Mouse (Mus musculus) activated CD4-positive, CD25-positive, alpha-beta regulatory T cell (primary cell): ENCODE data around the gene Tmem140. TPM values are rescaled to one million over a fixed set of nuclear protein-coding genes. Genes with fewer than 3 reads are reported as not detected.

Experiments
- polyA plus RNA-seq, 2 experiments: library from polyadenylated mRNA; unstranded; fragments of 100-300 nt; shearing (Covaris generic); gene quantifications; one replicate each; pipeline ENCODE4 v1.2.1; 2017

Tmem140 gene
- 10 to 100 TPM; 13.1 to 33.4 TPM for polyA plus RNA-seq

DNA sequence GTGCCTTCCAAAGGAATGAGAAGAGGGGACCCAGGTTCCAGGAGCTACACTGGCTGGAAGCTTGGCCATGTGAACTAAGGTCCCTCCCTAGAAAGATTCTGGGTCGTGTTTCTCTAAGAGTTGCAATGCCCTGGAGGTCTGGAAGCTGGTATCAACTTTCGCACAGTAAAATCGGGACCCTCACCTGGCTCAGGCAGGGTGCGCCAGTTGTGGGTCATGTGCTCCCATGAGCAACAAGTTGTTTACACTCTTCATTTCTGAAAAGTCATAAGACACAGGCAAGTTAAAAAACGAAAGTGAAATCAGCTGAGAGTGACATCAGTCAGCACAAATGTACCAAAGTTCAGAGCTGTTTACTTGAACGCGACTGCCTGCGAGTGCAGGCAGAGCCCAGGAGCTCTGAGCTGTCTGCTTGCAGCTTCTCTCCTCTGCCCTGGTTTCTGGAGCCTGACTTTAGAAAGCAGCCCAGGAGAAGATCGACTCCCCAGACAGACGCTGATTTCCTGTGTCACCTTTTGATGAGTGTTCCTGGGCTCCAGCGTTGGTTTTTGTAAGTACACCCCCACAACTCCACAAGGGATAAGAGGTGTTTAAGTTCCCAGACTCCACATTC, at the start of gene Tmem140:
Gene Tmem140 (plus strand): TSS at position 356 of the 613 bp plus-strand sequence.

DNA sequence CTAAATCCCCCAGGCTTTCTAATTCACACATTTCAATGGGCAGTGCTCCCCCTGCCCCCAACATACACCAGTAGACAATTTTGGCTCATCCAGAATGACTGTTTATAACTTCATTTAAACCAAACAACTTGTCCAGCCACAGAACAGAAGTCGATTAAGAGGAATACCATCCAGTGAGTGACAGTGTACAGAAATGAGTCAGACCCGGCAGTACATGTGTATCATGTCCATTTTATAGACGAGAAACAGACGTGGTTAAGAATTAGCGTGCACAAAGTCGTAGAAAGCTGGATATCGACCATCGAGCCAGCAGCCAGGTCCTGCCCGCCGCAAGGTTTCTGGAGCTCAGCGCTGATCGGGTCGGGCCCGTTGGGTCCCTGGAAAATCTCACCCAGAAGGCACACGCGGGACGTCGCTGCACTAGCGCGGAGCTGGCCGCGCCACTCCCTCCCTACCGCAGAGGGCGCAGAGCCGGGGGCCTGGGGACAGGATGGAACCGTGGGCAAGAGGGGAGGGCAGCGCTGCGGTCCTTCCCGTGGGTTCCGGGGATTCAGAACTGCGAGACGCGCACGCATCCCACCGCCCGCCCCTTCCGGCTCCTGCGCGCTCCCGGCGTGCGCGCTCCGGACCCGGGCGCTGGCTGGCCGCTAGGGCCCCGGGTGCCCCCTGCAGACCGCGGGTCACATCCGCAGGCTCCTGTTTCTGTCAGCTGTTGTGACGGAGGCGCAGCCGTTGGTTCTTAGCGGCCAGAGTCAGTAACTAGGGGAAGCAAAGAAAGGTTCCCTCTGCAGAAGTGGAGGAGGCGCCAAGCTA, 14.8 kb downstream of the Tmem140 start, which contains the start of gene Cyren:
Gene Cyren (minus strand): TSS at position 552 of the 813 bp plus-strand sequence.

DNA sequence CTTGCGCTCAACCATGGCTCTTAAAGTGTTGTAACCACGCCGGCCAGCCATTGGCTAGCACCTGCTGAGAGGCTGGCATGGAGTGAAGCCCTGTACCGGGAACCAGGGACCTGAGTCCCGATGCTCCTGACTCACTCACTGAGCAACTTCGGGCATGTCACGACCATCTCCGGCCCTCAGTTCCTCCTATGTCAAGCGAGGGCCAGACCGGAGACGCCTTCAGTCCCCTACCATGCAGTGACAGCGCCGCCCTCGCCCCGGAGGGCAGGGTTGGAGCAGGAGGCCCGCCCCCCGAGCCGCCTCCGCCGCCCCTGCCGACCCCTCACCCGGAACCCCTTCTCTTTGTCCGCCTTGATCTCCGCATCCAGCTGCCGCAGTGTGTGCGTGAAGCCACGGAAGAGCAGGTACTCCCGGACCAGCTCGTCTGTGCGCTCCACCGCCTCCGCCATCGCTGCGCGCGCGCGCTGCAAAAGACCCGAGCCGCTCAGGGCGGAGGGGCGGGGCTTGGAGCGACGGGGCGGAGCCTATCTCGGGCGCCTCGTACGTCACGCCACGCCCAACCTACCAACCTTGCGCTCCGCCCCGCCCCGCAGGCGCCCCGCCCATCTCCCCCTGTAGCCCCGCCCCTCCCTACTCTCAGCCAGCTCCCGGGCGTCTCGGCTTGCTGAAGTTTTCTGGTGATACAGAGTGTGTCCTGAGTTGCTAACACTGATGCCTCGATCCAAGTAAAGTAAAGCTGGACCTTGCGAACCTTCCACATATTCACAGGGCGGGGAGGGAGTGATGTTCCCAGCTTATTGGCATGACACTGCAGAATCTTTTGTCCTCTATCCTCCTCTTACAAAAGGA, 47.6 kb downstream of the Tmem140 start, which contains the start of gene Wdr91:
Gene Wdr91 (minus strand): TSS at position 506 of the 849 bp plus-strand sequence.

DNA sequence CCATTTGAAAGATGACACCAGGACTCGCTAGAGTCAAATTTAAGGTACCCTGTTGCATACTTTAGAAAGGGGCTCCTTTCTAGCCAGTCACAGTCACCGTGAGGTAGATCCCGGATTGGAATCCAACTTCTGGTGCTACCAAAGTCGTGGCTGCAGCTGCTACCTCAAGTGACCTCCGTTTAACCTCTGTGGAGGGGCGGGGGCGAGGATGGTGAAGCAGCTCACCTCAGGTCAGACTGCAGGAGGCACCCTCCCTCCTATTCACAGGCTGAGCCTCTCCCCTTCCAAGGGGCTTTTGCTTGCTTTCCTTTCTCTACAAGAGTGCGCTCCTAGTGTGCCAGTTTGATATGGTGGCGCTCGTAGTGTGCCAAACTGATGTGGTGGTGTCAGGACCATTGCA, 57.0 kb downstream of the Tmem140 start, which contains the start of gene Stra8:
Gene Stra8 (plus strand): TSS at position 208 of the 400 bp plus-strand sequence.

Other genes with a start within 250 kb of the Tmem140 start
- gene Agbl3, start 82.7 kb upstream of the Tmem140 start, polyA plus RNA-seq, result 1 to 10 TPM; 1.6 to 2.0 TPM
- 1 to 10 TPM; 7.5 to 8.4 TPM for gene Cyren, start 14.9 kb downstream of the Tmem140 start, polyA plus RNA-seq
- 10 to 100 TPM; 17.8 to 18.6 TPM for gene Wdr91, start 47.7 kb downstream of the Tmem140 start, polyA plus RNA-seq
- not detected for gene Stra8, start 57.0 kb downstream of the Tmem140 start, polyA plus RNA-seq
- under 1 TPM in 1 of 2 experiments, not detected in 1; 0.23 TPM for gene Slc23a4, start 125.3 kb downstream of the Tmem140 start, polyA plus RNA-seq